Mouse (Mus musculus) testis, adult 2 months (tissue): Measurements from ENCODE around the gene Kifc5b.

Experiments
- CTCF ChIP-seq: fragments of 200-500 bp; IDR thresholded peaks from 2 replicates; pipeline ENCODE4 v1.5.1; 2012; ENCODE audit warnings: low read depth, mild to moderate bottlenecking, inconsistent platforms, low read length, moderate library complexity; ENCODE audit not compliant: control insufficient read depth, insufficient read depth, insufficient replicate concordance
- POLR2A ChIP-seq: fragments of 200-500 bp; IDR thresholded peaks from 2 replicates; pipeline ENCODE4 v1.6.1; 2012; ENCODE audit warnings: low read depth, mild to moderate bottlenecking, inconsistent platforms, low read length, moderate library complexity; ENCODE audit not compliant: control insufficient read depth

DNA sequence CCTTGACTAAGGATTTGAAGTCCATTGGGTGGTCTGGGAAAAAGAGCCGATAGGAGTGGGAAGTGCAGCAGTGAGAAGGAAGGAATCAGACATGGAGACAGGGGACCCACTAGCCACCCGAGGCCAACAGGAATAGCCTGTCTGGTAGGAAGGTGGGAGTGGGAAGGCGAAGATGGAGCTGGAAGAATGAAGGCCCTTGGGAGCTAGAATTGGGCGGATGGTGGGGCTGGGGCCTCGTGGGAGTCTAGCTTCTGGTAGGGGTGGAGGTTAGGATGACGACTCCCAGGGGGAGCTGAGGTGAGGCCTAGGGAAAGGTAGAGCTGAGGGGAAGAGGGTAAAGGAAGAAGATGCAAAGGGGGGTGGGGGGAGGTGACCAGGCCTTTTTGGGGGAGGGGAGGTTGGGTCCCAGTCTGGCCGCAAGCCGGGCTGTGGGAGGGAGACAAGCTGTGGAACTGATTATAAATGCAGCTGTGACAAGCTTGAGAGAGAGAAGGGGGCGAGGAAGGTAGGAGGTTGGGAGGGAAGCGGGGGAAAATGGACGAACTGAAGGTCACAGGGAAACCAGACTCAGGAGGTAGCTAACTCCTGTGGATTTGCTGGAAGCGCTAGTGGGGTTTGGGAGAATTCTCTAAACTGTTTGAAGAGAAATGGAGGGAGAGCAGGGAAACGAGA lies 29.1 kb downstream of the Kifc5b start:
- TF ChIP-seq CTCF (no peak), POLR2A (no peak)
